Mouse (Mus musculus) midbrain, embryonic 10.5 days (tissue): ENCODE data around the gene Smyd2. TPM values are rescaled to one million over a fixed set of nuclear protein-coding genes. Genes with fewer than 3 reads are reported as not detected.

ENCODE experiments used
- DNase-seq: peaks from one replicate; pipeline ENCODE4 v3.0.0-alpha.2; 2017; ENCODE audit warnings: low spot score
- H3K27ac ChIP-seq: fragments of 300-500 bp; sonication (generic); replicated peaks from 2 replicates; pipeline ENCODE4 v1.5.1; 2016; ENCODE audit warnings: mild to moderate bottlenecking
- H3K27me3 ChIP-seq: fragments of 300-500 bp; sonication (generic); 2 replicates; pipeline ENCODE4 v1.6.1; 2016; ENCODE audit warnings: low read depth, mild to moderate bottlenecking; ENCODE audit not compliant: poor library complexity, severe bottlenecking
- H3K36me3 ChIP-seq: fragments of 300-500 bp; sonication (generic); 2 replicates; pipeline ENCODE4 v1.6.1; 2016; ENCODE audit warnings: mild to moderate bottlenecking, moderate library complexity
- H3K4me1 ChIP-seq: fragments of 300-500 bp; sonication (generic); 2 replicates; pipeline ENCODE4 v1.6.1; 2016
- H3K4me3 ChIP-seq: fragments of 300-500 bp; sonication (generic); 2 replicates; pipeline ENCODE4 v1.5.1; 2016; ENCODE audit warnings: mild to moderate bottlenecking, moderate library complexity
- H3K9me3 ChIP-seq: fragments of 300-500 bp; sonication (generic); replicated peaks from 2 replicates; pipeline ENCODE4 v1.6.1; 2016; ENCODE audit warnings: mild to moderate bottlenecking
- WGBS: fragments of 180-500 bp; shearing (Covaris S2); methylation state at CpG from one replicate; pipeline ENCODE4 v1.1.7; 2016; 5-methylcytosine and 5-hydroxymethylcytosine counted together
- polyA plus RNA-seq: library from polyadenylated mRNA; unstranded; fragments of >200 nt; fragmentation: Nextera tagmentation; extraction: Ambion mirVana; gene quantifications from 2 replicates; pipeline ENCODE4 v1.2.1, GENCODE M21; 2016

Gene Smyd2
- polyA plus RNA-seq: 62.7 and 68.3 TPM in 2 replicates

DNA sequence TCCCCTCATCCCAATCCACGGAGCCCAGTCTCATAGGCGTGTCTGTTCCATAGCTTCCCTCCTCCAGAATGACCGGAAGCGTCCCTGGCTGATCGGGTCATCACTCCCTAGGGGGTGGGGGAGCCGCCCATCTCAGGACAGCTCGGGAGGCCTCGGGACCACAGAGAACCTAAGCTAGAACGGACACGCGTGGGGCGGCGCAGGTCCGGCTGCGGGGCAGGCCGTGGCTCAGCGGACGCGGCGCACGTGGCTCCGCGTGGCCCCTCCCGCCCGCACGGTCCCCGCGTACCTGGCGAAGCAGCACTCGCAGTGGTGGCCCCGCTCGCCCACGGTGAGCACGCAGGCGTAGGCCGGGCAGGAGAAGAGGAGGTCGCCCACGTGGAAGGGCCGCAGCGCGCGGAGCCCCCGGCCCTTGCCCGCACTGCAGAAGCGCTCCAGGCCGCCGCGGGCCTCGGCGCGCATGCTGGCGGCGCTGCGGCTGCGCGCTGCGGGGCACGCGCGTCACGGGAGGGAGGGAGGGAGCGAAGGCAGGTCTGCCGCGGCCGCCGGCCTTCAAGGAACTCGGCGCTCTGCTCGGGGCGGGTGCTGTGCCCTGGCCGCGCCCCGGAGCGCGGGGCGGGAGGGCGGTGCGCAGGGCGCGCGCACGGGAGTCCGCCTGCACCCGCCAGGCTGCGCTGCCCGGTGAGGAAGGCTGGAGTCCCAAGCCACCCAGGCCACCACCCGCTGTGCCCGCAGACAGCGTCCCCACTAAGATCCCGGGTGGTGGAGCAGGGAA, at the start of gene Smyd2:
Smyd2 (minus strand) TSS at position 546 of the 775 bp plus-strand sequence.
- Histone ChIP-seq H3K9me3 (no peaks in the 10 kb centered on the region), H3K4me3 (peak within 1 kb of the TSS; percentile 88), H3K36me3 (no peaks in the 10 kb centered on the region), H3K4me1 (peaks cover 64% of the 10 kb centered on the region), H3K27me3 (peaks cover 39% of the 10 kb centered on the region), H3K27ac (peak within 1 kb of the TSS; percentile 94)
- WGBS: under 1% methylated on average over 79 of the region's 90 CpGs
- peak; percentile 79 for DNase-seq

DNA sequence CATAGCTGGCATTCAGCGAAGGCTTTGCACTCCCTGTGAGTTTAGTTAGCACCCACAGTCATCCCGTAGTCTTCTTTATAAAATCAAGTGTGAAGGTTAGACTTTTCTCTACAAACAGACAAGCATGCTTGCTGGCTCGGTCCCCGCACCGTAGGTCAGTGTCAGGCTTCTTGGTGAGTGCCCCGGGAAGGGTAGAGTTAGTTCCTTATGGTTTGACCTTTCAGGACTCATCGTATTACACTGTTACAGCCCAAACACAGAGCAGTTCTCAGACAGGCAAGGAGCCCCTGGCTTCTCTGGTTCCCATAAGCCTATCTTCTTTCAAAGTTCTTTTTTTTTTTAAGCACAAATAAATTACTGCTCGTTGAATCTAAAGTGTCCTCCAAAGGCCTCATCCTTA, 48.2 kb upstream of the Smyd2 start:
- WGBS: 88% methylated on average over 8 of the region's 8 CpGs
- Histone ChIP-seq H3K4me1 (peaks cover 12% of the 10 kb centered on the region), H3K4me3 (no peak overlapping the region), H3K9me3 (no peaks in the 10 kb centered on the region), H3K27ac (no peak overlapping the region), H3K36me3 (no peaks in the 10 kb centered on the region), H3K27me3 (peaks cover 9% of the 10 kb centered on the region)
- no peak for DNase-seq

GRCm38 (mm10) chr1:189968027-189968426, 45.9 kb upstream of the Smyd2 start:
- DNase-seq: no peak
- peaks cover 6% of the 10 kb centered on the region for H3K4me1 ChIP-seq
- no peak overlapping the region for H3K4me3 ChIP-seq
- 81% methylated on average over 4 of the region's 4 CpGs for WGBS
- no peak overlapping the region for H3K27ac ChIP-seq
- H3K9me3 ChIP-seq: no peaks in the 10 kb centered on the region
- H3K27me3 ChIP-seq: peaks cover 9% of the 10 kb centered on the region
- no peaks in the 10 kb centered on the region for H3K36me3 ChIP-seq

DNA sequence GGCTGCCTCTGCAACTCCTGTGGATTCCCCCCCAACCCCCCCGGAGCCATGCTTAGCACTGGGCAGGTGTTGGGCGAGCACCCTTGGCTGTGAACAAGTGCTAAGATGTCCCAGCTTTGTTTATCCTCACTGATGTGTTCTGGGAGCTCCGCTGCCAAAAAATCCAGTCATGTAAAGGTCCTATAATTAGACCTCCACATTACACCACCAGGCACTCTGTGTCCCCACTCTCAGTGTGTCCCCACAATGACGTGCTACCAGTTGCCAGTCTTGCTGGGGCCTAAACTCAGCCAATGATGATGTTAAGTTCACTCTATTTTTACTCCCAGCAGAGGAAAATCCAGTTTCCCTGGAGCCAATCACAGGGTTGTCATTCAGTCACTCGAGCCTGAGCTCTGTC, 38.3 kb upstream of the Smyd2 start:
- Histone ChIP-seq H3K27ac (no peak overlapping the region), H3K27me3 (no peaks in the 10 kb centered on the region), H3K4me3 (no peak overlapping the region), H3K4me1 (no peaks in the 10 kb centered on the region), H3K36me3 (no peaks in the 10 kb centered on the region), H3K9me3 (no peaks in the 10 kb centered on the region)
- 76% methylated on average over 5 of the region's 5 CpGs for WGBS
- DNase-seq: no peak

DNA sequence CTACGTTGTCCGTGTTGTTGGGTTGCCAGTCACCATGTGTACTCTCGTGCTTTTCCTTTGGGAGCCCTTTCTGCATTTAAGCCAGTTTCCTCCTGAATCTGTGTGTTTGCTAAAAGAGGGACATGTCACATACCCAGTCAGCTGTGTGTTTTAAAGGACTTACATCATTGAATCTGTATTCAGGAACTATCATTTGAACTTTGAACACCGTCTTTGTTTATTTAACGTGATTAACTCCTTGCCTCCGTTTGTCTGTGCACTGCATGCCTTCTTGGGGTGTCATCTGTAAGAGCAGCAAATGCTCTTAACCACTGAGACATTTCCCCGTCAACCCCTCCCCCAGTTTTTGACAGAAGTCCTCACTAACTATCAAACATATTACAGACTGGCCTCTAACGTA, 37.6 kb upstream of the Smyd2 start:
- no peaks in the 10 kb centered on the region for H3K27me3 ChIP-seq
- H3K36me3 ChIP-seq: no peaks in the 10 kb centered on the region
- 84% methylated on average over 8 of the region's 8 CpGs for WGBS
- no peak for DNase-seq
- no peak overlapping the region for H3K4me3 ChIP-seq
- no peaks in the 10 kb centered on the region for H3K4me1 ChIP-seq
- H3K9me3 ChIP-seq: no peaks in the 10 kb centered on the region
- H3K27ac ChIP-seq: no peak overlapping the region

DNA sequence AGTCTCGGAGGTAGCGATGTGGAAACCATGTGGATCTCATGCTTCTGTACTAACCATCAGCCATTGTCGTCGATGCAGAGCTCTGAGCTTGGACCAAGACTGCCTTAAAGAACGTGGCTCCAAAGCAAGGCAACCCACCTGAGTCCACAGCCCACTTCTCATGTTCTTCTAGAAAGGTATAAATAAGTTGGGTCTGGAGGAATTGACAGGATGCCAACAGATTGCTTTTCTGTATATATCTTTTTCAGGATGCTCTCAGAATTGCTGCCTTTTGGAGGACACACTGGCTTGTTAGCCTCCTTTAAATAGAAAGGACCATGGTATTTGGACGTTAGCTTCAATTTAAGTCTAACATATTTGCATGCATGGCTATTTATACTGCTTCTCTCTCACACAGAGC, 29.7 kb upstream of the Smyd2 start:
- Histone ChIP-seq H3K9me3 (no peaks in the 10 kb centered on the region), H3K4me3 (no peak overlapping the region), H3K4me1 (peaks cover 8% of the 10 kb centered on the region), H3K27me3 (no peaks in the 10 kb centered on the region), H3K36me3 (no peaks in the 10 kb centered on the region), H3K27ac (no peak overlapping the region)
- DNase-seq: no peak
- 84% methylated on average over 6 of the region's 6 CpGs for WGBS

DNA sequence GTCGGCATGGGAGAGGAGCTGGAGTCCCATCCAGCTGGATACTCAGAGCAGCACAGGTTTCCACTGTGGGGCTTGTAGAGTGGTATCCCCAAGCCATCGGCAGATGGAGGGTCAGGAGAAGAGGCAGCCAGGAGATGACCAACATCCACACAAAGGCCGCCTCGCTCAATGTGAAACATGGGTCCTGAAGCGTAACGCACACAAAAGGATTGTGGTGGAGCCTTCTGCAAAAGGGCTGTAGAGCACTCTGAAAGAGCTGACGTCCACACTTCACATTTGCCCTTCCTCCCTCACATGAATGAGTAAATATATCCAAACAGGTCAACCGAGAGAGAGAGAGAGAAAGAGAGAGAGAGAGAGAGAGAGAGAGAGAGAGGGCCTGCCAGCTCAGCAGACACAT, 25.2 kb upstream of the Smyd2 start:
- WGBS: 53% methylated on average over 8 of the region's 8 CpGs
- no peak overlapping the region for H3K4me3 ChIP-seq
- H3K4me1 ChIP-seq: peaks cover 8% of the 10 kb centered on the region
- H3K36me3 ChIP-seq: no peaks in the 10 kb centered on the region
- no peaks in the 10 kb centered on the region for H3K9me3 ChIP-seq
- no peaks in the 10 kb centered on the region for H3K27me3 ChIP-seq
- DNase-seq: peak; percentile 19
- peak overlapping the region; percentile 33; the same call in 1 of the 2 replicates for H3K27ac ChIP-seq

DNA sequence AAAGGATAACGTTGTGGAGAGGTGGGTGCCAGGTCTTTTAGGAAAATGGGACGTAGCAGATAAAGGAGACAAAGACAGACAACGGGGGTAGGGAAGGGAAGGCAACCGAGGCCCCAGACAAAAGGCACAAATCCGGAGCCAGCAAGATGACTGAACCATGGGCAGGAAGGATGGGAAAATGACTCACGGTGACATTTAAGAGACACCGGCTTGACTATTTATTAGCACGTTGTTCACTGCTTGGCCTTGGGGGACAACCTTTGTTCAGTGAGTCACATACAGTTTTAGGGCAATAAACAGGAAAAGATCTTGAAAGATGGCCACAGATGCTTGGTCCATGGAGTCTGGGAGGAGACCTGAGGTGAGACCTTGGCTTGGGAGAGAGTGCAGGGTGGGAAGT, 24.0 kb upstream of the Smyd2 start:
- Histone ChIP-seq H3K4me3 (no peak overlapping the region), H3K27ac (no peak overlapping the region), H3K27me3 (no peaks in the 10 kb centered on the region), H3K36me3 (no peaks in the 10 kb centered on the region), H3K9me3 (no peaks in the 10 kb centered on the region), H3K4me1 (peaks cover 8% of the 10 kb centered on the region)
- DNase-seq: no peak
- WGBS: 85% methylated on average over 8 of the region's 8 CpGs

DNA sequence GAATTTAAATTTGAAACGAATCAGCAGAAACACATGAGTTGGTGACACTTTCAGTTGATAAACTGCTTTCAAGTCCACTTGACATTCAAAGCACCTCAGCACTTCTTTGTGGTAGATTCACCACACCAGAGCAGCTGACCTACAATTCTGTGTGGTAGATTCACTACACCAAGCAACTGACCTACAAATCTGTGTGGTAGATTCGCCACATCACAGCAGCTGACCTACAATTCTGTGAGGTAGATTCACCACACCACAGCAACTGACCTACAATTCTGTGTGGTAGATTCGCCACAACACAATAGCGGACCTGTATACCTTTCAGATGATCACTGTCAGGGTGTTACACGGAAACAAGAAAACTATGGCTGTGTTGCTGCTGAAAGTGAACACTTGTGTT, 19.6 kb upstream of the Smyd2 start:
- H3K4me1 ChIP-seq: no peaks in the 10 kb centered on the region
- H3K36me3 ChIP-seq: no peaks in the 10 kb centered on the region
- H3K9me3 ChIP-seq: no peaks in the 10 kb centered on the region
- no peaks in the 10 kb centered on the region for H3K27me3 ChIP-seq
- H3K4me3 ChIP-seq: no peak overlapping the region
- no peak for DNase-seq
- H3K27ac ChIP-seq: no peak overlapping the region
- WGBS: 85% methylated on average over 5 of the region's 5 CpGs

- Histone ChIP-seq H3K36me3 (no peaks in the 10 kb centered on the region), H3K4me1 (peaks cover 17% of the 10 kb centered on the region), H3K27ac (no peak overlapping the region), H3K27me3 (peaks cover 3% of the 10 kb centered on the region; the same call in 1 of the 2 replicates), H3K9me3 (no peaks in the 10 kb centered on the region), H3K4me3 (no peak overlapping the region)
- 90% methylated on average over 10 of the region's 10 CpGs for WGBS
- DNase-seq: no peak
Observed at GRCm38 (mm10) chr1:189936436-189937105, 14.4 kb upstream of the Smyd2 start.

DNA sequence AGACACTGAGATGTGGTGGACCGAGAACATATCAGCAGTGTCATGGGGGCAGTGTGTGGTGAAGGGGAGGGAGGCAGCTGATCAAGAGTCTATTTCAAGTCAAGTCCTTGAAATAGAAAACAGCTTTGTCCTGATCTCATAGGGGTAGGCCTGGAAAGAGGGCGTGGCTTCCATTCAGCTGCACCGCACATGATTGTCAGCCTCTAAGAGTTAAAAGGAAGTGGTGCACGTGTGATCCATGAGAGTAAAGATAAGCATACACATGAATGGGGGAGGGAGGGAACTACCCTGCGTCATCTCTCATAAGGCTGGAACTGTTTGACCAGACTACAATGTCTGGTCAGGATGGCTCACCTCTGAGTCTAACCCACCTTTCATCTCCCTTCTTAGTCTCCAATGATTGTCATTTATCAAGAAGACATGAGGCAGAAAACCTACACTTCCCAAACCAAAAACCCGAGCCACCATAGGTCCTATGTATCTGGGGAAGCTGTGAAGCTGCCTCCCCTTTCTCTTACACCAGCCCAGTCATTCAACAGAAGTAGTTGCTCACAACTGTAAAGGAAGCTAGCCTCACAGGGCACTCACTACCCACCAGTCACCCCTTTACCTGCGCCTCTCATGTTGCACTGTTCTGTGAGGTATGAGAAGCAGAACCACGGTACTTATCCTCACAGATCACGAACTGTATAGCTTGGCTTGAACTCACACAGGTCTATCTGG, 11.5 kb upstream of the Smyd2 start:
- peaks cover 17% of the 10 kb centered on the region for H3K4me1 ChIP-seq
- H3K4me3 ChIP-seq: no peak overlapping the region
- no peak for DNase-seq
- no peaks in the 10 kb centered on the region for H3K36me3 ChIP-seq
- WGBS: 80% methylated on average over 9 of the region's 9 CpGs
- H3K27ac ChIP-seq: no peak overlapping the region
- H3K9me3 ChIP-seq: no peaks in the 10 kb centered on the region
- H3K27me3 ChIP-seq: peaks cover 3% of the 10 kb centered on the region; the same call in 1 of the 2 replicates

DNA sequence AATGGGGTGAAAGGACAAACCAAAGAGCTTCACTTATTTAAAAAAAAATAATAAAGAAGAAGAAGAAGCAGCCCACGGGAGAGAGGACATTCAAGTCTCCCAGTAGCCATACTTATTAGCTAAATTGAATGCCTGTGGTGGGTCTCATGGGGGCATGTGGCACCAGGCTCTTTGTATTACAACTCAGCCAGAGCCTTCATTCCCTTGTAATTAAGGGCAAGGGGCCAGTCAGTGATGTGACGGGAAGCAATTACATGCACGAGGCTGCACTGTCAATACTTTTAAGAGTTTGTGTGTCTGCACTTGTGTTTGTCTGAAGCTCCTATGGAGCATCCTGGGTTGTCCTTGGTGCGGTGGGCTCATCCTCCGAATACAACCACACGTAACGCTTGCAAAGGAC, 10.8 kb upstream of the Smyd2 start:
- Histone ChIP-seq H3K27me3 (peaks cover 3% of the 10 kb centered on the region; the same call in 1 of the 2 replicates), H3K4me3 (no peak overlapping the region), H3K9me3 (no peaks in the 10 kb centered on the region), H3K4me1 (peaks cover 18% of the 10 kb centered on the region), H3K36me3 (no peaks in the 10 kb centered on the region), H3K27ac (no peak overlapping the region)
- 69% methylated on average over 7 of the region's 7 CpGs for WGBS
- DNase-seq: no peak

- no peak overlapping the region for H3K4me3 ChIP-seq
- peaks cover 3% of the 10 kb centered on the region; the same call in 1 of the 2 replicates for H3K27me3 ChIP-seq
- H3K36me3 ChIP-seq: no peaks in the 10 kb centered on the region
- peaks cover 25% of the 10 kb centered on the region for H3K4me1 ChIP-seq
- no peaks in the 10 kb centered on the region for H3K9me3 ChIP-seq
- DNase-seq: no peak
- 41% methylated on average over 12 of the region's 12 CpGs for whole genome bisulfite sequencing
- no peak overlapping the region for H3K27ac ChIP-seq
Observed at GRCm38 (mm10) chr1:189932190-189932589, 10.0 kb upstream of the Smyd2 start.
